Mouse (Mus musculus): ENCODE results near the gene Cipc. TPM values are rescaled to one million over a fixed set of nuclear protein-coding genes. Genes with fewer than 3 reads are reported as not detected.

The Cipc gene
- polyA plus RNA-seq, 1 experiment from 2014 or later = 24.9 TPM

GRCm38 (mm10) chr12:86930934-86931729 lies 15.7 kb upstream of the Cipc start:
- no peaks in the 10 kb centered on the region for H3K27me3 ChIP-seq (ENCODE audit: insufficient read depth, low read length)
- WGBS = 72% methylated on average over 6 of the region's 6 CpGs

GRCm38 (mm10) chr12:86931919-86932574 lies 14.8 kb upstream of the Cipc start:
- Histone ChIP-seq H3K4me2 (replicated peaks; ENCODE audit: low read depth, low read length) (no peak overlapping the region), H3K4me1 (ENCODE audit: insufficient read depth, low read length) (0 out of 2 replicates have a peak, but pooled peaks cover 6% of the 10 kb centered on the region), H3K27ac (ENCODE audit: low read length) (no peak overlapping the region), H3K9ac (replicated peaks; ENCODE audit: low read length) (no peak overlapping the region), H3K4me3 (ENCODE audit: low read length) (no peak overlapping the region), H3K27me3 (ENCODE audit: insufficient read depth, low read length) (no peaks in the 10 kb centered on the region), H3K36me3 (ENCODE audit: insufficient read depth, low read length) (no peaks in the 10 kb centered on the region), H3K9me3 (ENCODE audit: low read length) (peaks cover 9% of the 10 kb centered on the region)
- ATAC-seq (ENCODE audit: low FRiP score, low TSS enrichment) = no peak
- 14% methylated on average over 7 of the region's 7 CpGs for WGBS

More at GRCm38 (mm10) chr12:86930934-86931729, 15.7 kb upstream of the Cipc start:
- Histone ChIP-seq H3K36me3 (ENCODE audit: insufficient read depth, low read length) (no peaks in the 10 kb centered on the region), H3K9ac (replicated peaks; ENCODE audit: low read length) (no peak overlapping the region), H3K4me1 (ENCODE audit: insufficient read depth, low read length) (0 out of 2 replicates have a peak, but pooled peaks cover 6% of the 10 kb centered on the region), H3K27ac (ENCODE audit: low read length) (no peak overlapping the region), H3K4me2 (replicated peaks; ENCODE audit: low read depth, low read length) (no peak overlapping the region), H3K4me3 (ENCODE audit: low read length) (no peak overlapping the region), H3K9me3 (ENCODE audit: low read length) (peaks cover 9% of the 10 kb centered on the region)
- no peak for ATAC-seq (ENCODE audit: low FRiP score, low TSS enrichment)

- Histone ChIP-seq H3K27me3 (ENCODE audit: insufficient read depth, low read length) (no peaks in the 10 kb centered on the region), H3K4me1 (ENCODE audit: insufficient read depth, low read length) (0 out of 2 replicates have a peak, but pooled peaks cover 6% of the 10 kb centered on the region), H3K9ac (replicated peaks; ENCODE audit: low read length) (no peak overlapping the region), H3K36me3 (ENCODE audit: insufficient read depth, low read length) (no peaks in the 10 kb centered on the region), H3K27ac (ENCODE audit: low read length) (no peak overlapping the region), H3K4me3 (ENCODE audit: low read length) (no peak overlapping the region), H3K9me3 (ENCODE audit: low read length) (peaks cover 9% of the 10 kb centered on the region), H3K4me2 (replicated peaks; ENCODE audit: low read depth, low read length) (no peak overlapping the region)
- ATAC-seq (ENCODE audit: low FRiP score, low TSS enrichment) = no peak
- WGBS = 44% methylated on average over 6 of the region's 6 CpGs
Measured at GRCm38 (mm10) chr12:86932575-86932952, 14.3 kb upstream of the Cipc start.

- no peaks in the 10 kb centered on the region for H3K36me3 ChIP-seq (ENCODE audit: insufficient read depth, low read length)
- H3K4me1 ChIP-seq (ENCODE audit: insufficient read depth, low read length) = 0 out of 2 replicates have a peak, but pooled peaks cover 6% of the 10 kb centered on the region
- H3K4me2 ChIP-seq (replicated peaks; ENCODE audit: low read depth, low read length) = no peak overlapping the region
- no peak overlapping the region for H3K9ac ChIP-seq (replicated peaks; ENCODE audit: low read length)
- no peaks in the 10 kb centered on the region for H3K9me3 ChIP-seq (ENCODE audit: low read length)
- H3K27ac ChIP-seq (ENCODE audit: low read length) = no peak overlapping the region
- 58% methylated on average over 1 of the region's 1 CpGs for WGBS
- no peaks in the 10 kb centered on the region for H3K27me3 ChIP-seq (ENCODE audit: insufficient read depth, low read length)
- no peak overlapping the region for H3K4me3 ChIP-seq (ENCODE audit: low read length)
- ATAC-seq (ENCODE audit: low FRiP score, low TSS enrichment) = no peak
Measured at GRCm38 (mm10) chr12:86934748-86935147, 12.1 kb upstream of the Cipc start.

- H3K27ac ChIP-seq (ENCODE audit: low read length) = no peak overlapping the region
- 81% methylated on average over 8 of the region's 8 CpGs for WGBS
- no peak overlapping the region for H3K9ac ChIP-seq (replicated peaks; ENCODE audit: low read length)
- ATAC-seq (ENCODE audit: low FRiP score, low TSS enrichment) = no peak
- no peak overlapping the region for H3K4me2 ChIP-seq (replicated peaks; ENCODE audit: low read depth, low read length)
- H3K4me1 ChIP-seq (ENCODE audit: insufficient read depth, low read length) = 0 out of 2 replicates have a peak, but pooled peaks cover 6% of the 10 kb centered on the region
- no peak overlapping the region for H3K4me3 ChIP-seq (ENCODE audit: low read length)
- H3K27me3 ChIP-seq (ENCODE audit: insufficient read depth, low read length) = no peaks in the 10 kb centered on the region
- no peaks in the 10 kb centered on the region for H3K36me3 ChIP-seq (ENCODE audit: insufficient read depth, low read length)
- no peaks in the 10 kb centered on the region for H3K9me3 ChIP-seq (ENCODE audit: low read length)
Measured at GRCm38 (mm10) chr12:86935692-86936282, 11.1 kb upstream of the Cipc start.

GRCm38 (mm10) chr12:86936587-86937343 lies 10.1 kb upstream of the Cipc start:
- Histone ChIP-seq H3K9ac (replicated peaks; ENCODE audit: low read length) (no peak overlapping the region), H3K4me1 (ENCODE audit: insufficient read depth, low read length) (0 out of 2 replicates have a peak, but pooled peaks cover 6% of the 10 kb centered on the region), H3K4me3 (ENCODE audit: low read length) (no peak overlapping the region), H3K27me3 (ENCODE audit: insufficient read depth, low read length) (0 out of 2 replicates have a peak, but pooled peaks cover 1% of the 10 kb centered on the region), H3K4me2 (replicated peaks; ENCODE audit: low read depth, low read length) (no peak overlapping the region), H3K36me3 (ENCODE audit: insufficient read depth, low read length) (no peaks in the 10 kb centered on the region), H3K27ac (ENCODE audit: low read length) (no peak overlapping the region), H3K9me3 (ENCODE audit: low read length) (no peaks in the 10 kb centered on the region)
- WGBS = 82% methylated on average over 11 of the region's 11 CpGs
- ATAC-seq (ENCODE audit: low FRiP score, low TSS enrichment) = no peak

GRCm38 (mm10) chr12:86938571-86938970 lies 8.3 kb upstream of the Cipc start:
- Histone ChIP-seq H3K27me3 (ENCODE audit: insufficient read depth, low read length) (0 out of 2 replicates have a peak, but pooled peaks cover 4% of the 10 kb centered on the region), H3K4me2 (replicated peaks; ENCODE audit: low read depth, low read length) (no peak overlapping the region), H3K9me3 (ENCODE audit: low read length) (no peaks in the 10 kb centered on the region), H3K9ac (replicated peaks; ENCODE audit: low read length) (no peak overlapping the region), H3K27ac (ENCODE audit: low read length) (no peak overlapping the region), H3K4me3 (ENCODE audit: low read length) (no peak overlapping the region), H3K36me3 (ENCODE audit: insufficient read depth, low read length) (no peaks in the 10 kb centered on the region), H3K4me1 (ENCODE audit: insufficient read depth, low read length) (no peaks in the 10 kb centered on the region)
- WGBS = 73% methylated on average over 9 of the region's 9 CpGs
- ATAC-seq (ENCODE audit: low FRiP score, low TSS enrichment) = no peak

- no peak overlapping the region for H3K4me3 ChIP-seq (ENCODE audit: low read length)
- peaks cover 5% of the 10 kb centered on the region for H3K4me1 ChIP-seq (ENCODE audit: insufficient read depth, low read length)
- H3K9ac ChIP-seq (replicated peaks; ENCODE audit: low read length) = no peak overlapping the region
- ATAC-seq (ENCODE audit: low FRiP score, low TSS enrichment) = no peak
- WGBS = 42% methylated on average over 11 of the region's 11 CpGs
- H3K36me3 ChIP-seq (ENCODE audit: insufficient read depth, low read length) = no peaks in the 10 kb centered on the region
- 0 out of 2 replicates have a peak, but pooled peaks cover 4% of the 10 kb centered on the region for H3K27me3 ChIP-seq (ENCODE audit: insufficient read depth, low read length)
- H3K4me2 ChIP-seq (replicated peaks; ENCODE audit: low read depth, low read length) = no peak overlapping the region
- no peak overlapping the region for H3K27ac ChIP-seq (ENCODE audit: low read length)
- H3K9me3 ChIP-seq (ENCODE audit: low read length) = no peaks in the 10 kb centered on the region
Measured at GRCm38 (mm10) chr12:86941173-86941572, 5.7 kb upstream of the Cipc start.

GRCm38 (mm10) chr12:86941734-86942486 lies 4.9 kb upstream of the Cipc start:
- no peaks in the 10 kb centered on the region for H3K9me3 ChIP-seq (ENCODE audit: low read length)
- no peak overlapping the region for H3K4me2 ChIP-seq (replicated peaks; ENCODE audit: low read depth, low read length)
- ATAC-seq (ENCODE audit: low FRiP score, low TSS enrichment) = no peak
- no peak overlapping the region for H3K9ac ChIP-seq (replicated peaks; ENCODE audit: low read length)
- H3K4me1 ChIP-seq (ENCODE audit: insufficient read depth, low read length) = peaks cover 6% of the 10 kb centered on the region
- H3K36me3 ChIP-seq (ENCODE audit: insufficient read depth, low read length) = no peaks in the 10 kb centered on the region
- 0 out of 2 replicates have a peak, but pooled peaks cover 4% of the 10 kb centered on the region for H3K27me3 ChIP-seq (ENCODE audit: insufficient read depth, low read length)
- H3K27ac ChIP-seq (ENCODE audit: low read length) = no peak overlapping the region
- no peak overlapping the region for H3K4me3 ChIP-seq (ENCODE audit: low read length)
- WGBS = 62% methylated on average over 5 of the region's 5 CpGs
